Mouse (Mus musculus) MEL (cell line): ENCODE measurements around the gene Magel2. TPM values are rescaled to one million over a fixed set of nuclear protein-coding genes. Genes with fewer than 3 reads are reported as not detected.

Experiments used
- DNase-seq: peaks from one replicate; pipeline ENCODE4 v3.0.0; 2011; ENCODE audit warnings: low read depth, low spot score
- H3K27ac ChIP-seq: 2 replicates; pipeline ENCODE4 v1.5.1; 2012; ENCODE audit warnings: low read depth, mild to moderate bottlenecking, control low read depth, low read length, moderate library complexity; ENCODE audit not compliant: control insufficient read depth
- H3K27me3 ChIP-seq, 2 experiments: fragments of 150-350 bp in 1 of 2; sonication (generic) in 1 of 2; 2 replicates each; pipeline ENCODE4 v1.6.1; 2012; ENCODE audit warnings: low read length in 2 of 2, mild to moderate bottlenecking in 2 of 2, improper control_type of control experiment in 1 of 2, moderate library complexity in 1 of 2; ENCODE audit not compliant: insufficient read depth in 2 of 2, control insufficient read depth in 1 of 2
- H3K36me3 ChIP-seq, 2 experiments: 2 replicates each; pipeline ENCODE4 v1.6.1; 2012 to 2014; ENCODE audit warnings: low read length in 2 of 2, improper control_type of control experiment in 1 of 2, inconsistent platforms in 1 of 2, mild to moderate bottlenecking in 1 of 2; ENCODE audit not compliant: insufficient read depth in 2 of 2, control insufficient read depth in 1 of 2
- H3K4me1 ChIP-seq, 2 experiments: fragments of 150-350 bp in 1 of 2; sonication (generic) in 1 of 2; 2 replicates each; pipeline ENCODE4 v1.6.1; 2012; ENCODE audit warnings: low read length in 2 of 2, improper control_type of control experiment in 1 of 2, mild to moderate bottlenecking in 1 of 2; ENCODE audit not compliant: insufficient read depth in 2 of 2, control insufficient read depth in 1 of 2
- H3K4me3 ChIP-seq, 2 experiments: fragments of 150-350 bp in 1 of 2; sonication (generic) in 1 of 2; 2 replicates each; pipeline ENCODE4 v1.5.1; 2012; ENCODE audit warnings: low read depth in 2 of 2, low read length in 2 of 2, mild to moderate bottlenecking in 2 of 2, moderate library complexity in 2 of 2, control low read depth in 1 of 2, improper control_type of control experiment in 1 of 2; ENCODE audit not compliant: control insufficient read depth in 1 of 2, insufficient read depth in 1 of 2
- H3K79me2 ChIP-seq: 2 replicates; pipeline ENCODE4 v1.6.1; 2012; ENCODE audit warnings: mild to moderate bottlenecking, low read length, moderate library complexity; ENCODE audit not compliant: control insufficient read depth, poor library complexity, insufficient read depth
- H3K9ac ChIP-seq: 2 replicates; pipeline ENCODE4 v1.6.1; 2012; ENCODE audit warnings: low read depth, mild to moderate bottlenecking, control low read depth, low read length, moderate library complexity; ENCODE audit not compliant: control insufficient read depth, poor library complexity, severe bottlenecking
- H3K9me3 ChIP-seq: fragments of 150-350 bp; sonication (generic); replicated peaks from 2 replicates; pipeline ENCODE4 v1.6.1; 2012; ENCODE audit warnings: mild to moderate bottlenecking, low read length, improper control_type of control experiment, moderate library complexity; ENCODE audit not compliant: insufficient read depth
- BHLHE40 ChIP-seq: IDR thresholded peaks from 2 replicates; pipeline ENCODE4 v1.6.1; 2012; ENCODE audit warnings: low read depth, mild to moderate bottlenecking, inconsistent platforms, low read length, improper control_type of control experiment, borderline replicate concordance
- CHD1 ChIP-seq: IDR thresholded peaks from 2 replicates; pipeline ENCODE4 v1.6.1; 2012; ENCODE audit warnings: low read depth, mild to moderate bottlenecking, inconsistent platforms, low read length, improper control_type of control experiment
- CHD2 ChIP-seq: IDR thresholded peaks from 2 replicates; pipeline ENCODE4 v1.6.1; 2011; ENCODE audit warnings: low read length, improper control_type of control experiment
- CTCF ChIP-seq, 3 experiments: IDR thresholded peaks in 2 of 3; conservative IDR thresholded peaks in 1 of 3; 2 replicates each; pipeline ENCODE4 v1.5.1; 2011 to 2012; ENCODE audit warnings: low read length in 3 of 3, low read depth in 2 of 3, mild to moderate bottlenecking in 2 of 3, improper control_type of control experiment in 1 of 3, inconsistent platforms in 1 of 3, mixed read lengths in 1 of 3, moderate library complexity in 1 of 3; ENCODE audit not compliant: control insufficient read depth in 1 of 3, insufficient read depth in 1 of 3, poor library complexity in 1 of 3, severe bottlenecking in 1 of 3
- ELF1 ChIP-seq: IDR thresholded peaks from 2 replicates; pipeline ENCODE4 v1.6.1; 2014; ENCODE audit warnings: low read depth, mild to moderate bottlenecking, inconsistent platforms, low read length, improper control_type of control experiment, moderate library complexity
- EP300 ChIP-seq, 2 experiments: IDR thresholded peaks; 2 replicates each; pipeline ENCODE4 v1.6.1; 2011; ENCODE audit warnings: improper control_type of control experiment in 2 of 2, low read length in 2 of 2, low read depth in 1 of 2, mild to moderate bottlenecking in 1 of 2
- GABPA ChIP-seq: IDR thresholded peaks from 2 replicates; pipeline ENCODE4 v1.6.1; 2012; ENCODE audit warnings: low read depth, mild to moderate bottlenecking, inconsistent platforms, low read length, improper control_type of control experiment, moderate library complexity
- GATA1 ChIP-seq: IDR thresholded peaks from 2 replicates; pipeline ENCODE4 v1.6.1; 2011; ENCODE audit warnings: low read depth, low read length, improper control_type of control experiment
- HCFC1 ChIP-seq: IDR thresholded peaks from 2 replicates; pipeline ENCODE4 v1.6.1; 2012; ENCODE audit warnings: low read depth, mild to moderate bottlenecking, inconsistent platforms, low read length, improper control_type of control experiment, moderate library complexity
- JUND ChIP-seq: IDR thresholded peaks from 2 replicates; pipeline ENCODE4 v1.6.1; 2011; ENCODE audit warnings: low read depth, mild to moderate bottlenecking, improper control_type of control experiment, low read length
- MAFK ChIP-seq: IDR thresholded peaks from 2 replicates; pipeline ENCODE4 v1.6.1; 2011; ENCODE audit warnings: low read depth, mild to moderate bottlenecking, low read length, improper control_type of control experiment, borderline replicate concordance
- MAX ChIP-seq: IDR thresholded peaks from 2 replicates; pipeline ENCODE4 v1.6.1; 2011; ENCODE audit warnings: low read length, improper control_type of control experiment
- MYC ChIP-seq: IDR thresholded peaks from 2 replicates; pipeline ENCODE4 v1.6.1; 2011; ENCODE audit warnings: low read depth, mild to moderate bottlenecking, low read length, improper control_type of control experiment, moderate library complexity
- NELFE ChIP-seq: IDR thresholded peaks from 2 replicates; pipeline ENCODE4 v1.6.1; 2011; ENCODE audit warnings: low read depth, low read length, improper control_type of control experiment
- NRF1 ChIP-seq: IDR thresholded peaks from 2 replicates; pipeline ENCODE4 v1.6.1; 2014; ENCODE audit warnings: low read depth, mild to moderate bottlenecking, inconsistent platforms, low read length, improper control_type of control experiment, moderate library complexity; ENCODE audit not compliant: poor library complexity, insufficient read depth, severe bottlenecking
- POLR2AphosphoS5 ChIP-seq: IDR thresholded peaks from 2 replicates; pipeline ENCODE4 v1.6.1; 2012; ENCODE audit warnings: low read depth, borderline replicate concordance, mild to moderate bottlenecking, inconsistent platforms, low read length, moderate library complexity, mixed read lengths
- RAD21 ChIP-seq: IDR thresholded peaks from 2 replicates; pipeline ENCODE4 v1.6.1; 2011; ENCODE audit warnings: mild to moderate bottlenecking, low read depth, low read length, improper control_type of control experiment
- SIN3A ChIP-seq: IDR thresholded peaks from 2 replicates; pipeline ENCODE4 v1.6.1; 2012; ENCODE audit warnings: low read length, improper control_type of control experiment, inconsistent platforms
- TBP ChIP-seq: IDR thresholded peaks from 2 replicates; pipeline ENCODE4 v1.8.0; 2011; ENCODE audit warnings: low read depth, low read length, improper control_type of control experiment
- TCF12 ChIP-seq: IDR thresholded peaks from 2 replicates; pipeline ENCODE4 v1.6.1; 2014; ENCODE audit warnings: low read depth, mild to moderate bottlenecking, inconsistent platforms, low read length, improper control_type of control experiment, moderate library complexity
- USF1 ChIP-seq: IDR thresholded peaks from 2 replicates; pipeline ENCODE4 v1.6.1; 2014; ENCODE audit warnings: low read depth, mild to moderate bottlenecking, inconsistent platforms, low read length, improper control_type of control experiment, moderate library complexity
- USF2 ChIP-seq, 2 experiments: IDR thresholded peaks; 2 replicates each; pipeline ENCODE4 v1.6.1; 2011 to 2012; ENCODE audit warnings: improper control_type of control experiment in 2 of 2, low read length in 2 of 2, borderline replicate concordance in 1 of 2, inconsistent platforms in 1 of 2, low read depth in 1 of 2, mild to moderate bottlenecking in 1 of 2; ENCODE audit not compliant: insufficient read depth in 1 of 2
- ZNF384 ChIP-seq: IDR thresholded peaks from 2 replicates; pipeline ENCODE4 v1.6.1; 2012; ENCODE audit warnings: low read depth, mild to moderate bottlenecking, inconsistent platforms, low read length, improper control_type of control experiment
- polyA plus RNA-seq, 2 experiments: library from polyadenylated mRNA; stranded (reverse) in 1 of 2; unstranded in 1 of 2; fragments of >175 nt in 1 of 2; fragments of >200 nt in 1 of 2; gene quantifications; 2 replicates each; pipeline versions ENCODE4 v1.2.1 to v1.2.4; 2012; ENCODE audit warnings: low replicate concordance in 2 of 2, low read depth in 1 of 2; ENCODE audit not compliant: insufficient read length in 2 of 2, insufficient read depth in 1 of 2, missing spikeins in 1 of 2
- total RNA-seq: library from RNA; depleted of rRNA; stranded (reverse); fragments of 300-350 nt; gene quantifications from 2 replicates; pipeline ENCODE4 v1.2.3, GENCODE M21; 2012

Magel2 gene
- total and polyA plus RNA-seq, 3 experiments: not detected

DNA sequence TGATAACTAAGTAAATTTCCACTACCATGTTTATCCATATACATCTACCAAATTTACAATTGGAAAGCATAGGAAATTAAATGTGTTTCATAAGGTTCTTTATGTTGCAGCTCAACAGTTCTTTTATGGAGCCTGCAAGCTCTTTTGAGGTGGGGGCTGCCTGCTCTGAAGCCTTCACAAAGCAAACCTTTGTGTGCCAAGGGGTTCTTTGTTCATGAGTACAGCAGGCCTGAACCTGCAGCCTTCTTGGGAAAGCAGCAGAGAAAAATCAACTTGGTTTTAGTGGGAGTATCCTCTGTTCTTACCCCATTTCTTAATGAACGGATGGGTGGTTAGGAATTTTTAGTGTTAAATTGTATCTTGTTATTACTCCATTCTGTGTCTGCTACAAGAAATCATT is 38.4 kb downstream of the Magel2 start:
- Histone ChIP-seq H3K36me3 (no peaks in the 10 kb centered on the region), H3K4me1 (no peaks in the 10 kb centered on the region)

DNA sequence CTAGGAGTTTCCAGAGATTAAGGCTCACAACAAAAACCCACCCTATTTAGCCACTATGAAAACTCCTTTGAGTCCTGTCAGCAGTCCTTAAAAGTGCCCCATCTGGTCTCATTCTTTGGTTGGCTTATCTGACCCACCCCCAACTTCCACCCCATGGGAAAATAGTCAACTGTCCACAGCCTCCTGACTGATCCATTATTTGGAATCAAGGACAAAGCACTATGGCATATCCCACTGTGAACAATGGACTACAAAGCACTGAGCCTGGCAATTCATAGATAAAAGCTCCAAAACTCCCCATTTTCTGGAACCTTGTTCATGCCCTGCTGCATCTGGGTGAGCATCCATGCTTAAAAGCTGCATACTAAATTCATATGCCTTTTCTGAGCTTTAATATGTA is 39.4 kb downstream of the Magel2 start:
- DNase-seq: no peak
- Histone ChIP-seq H3K27ac (no peak overlapping the region), H3K4me1 (no peaks in the 10 kb centered on the region), H3K9me3 (no peaks in the 10 kb centered on the region), H3K79me2 (no peaks in the 10 kb centered on the region), H3K36me3 (no peaks in the 10 kb centered on the region), H3K4me3 (no peak overlapping the region), H3K27me3 (no peaks in the 10 kb centered on the region), H3K9ac (no peak overlapping the region)
- no peak for TF ChIP-seq USF1
- TF ChIP-seq SIN3A: no peak
- no peak for TF ChIP-seq BHLHE40
- no peak for TF ChIP-seq GATA1
- no peak for TF ChIP-seq USF2 (IDR thresholded peaks at IDR 0.05; ENCODE audit: borderline replicate concordance in 1 of 2, insufficient read depth in 1 of 2, low read depth in 1 of 2, low read length in 2 of 2)
- no peak for TF ChIP-seq CHD1
- no peak for TF ChIP-seq EP300 (IDR thresholded peaks at IDR 0.05; ENCODE audit: low read depth in 1 of 2, low read length in 2 of 2)
- no peak for TF ChIP-seq NRF1
- no peak for TF ChIP-seq MAX
- no peak for TF ChIP-seq ZNF384
- TF ChIP-seq HCFC1: no peak
- TF ChIP-seq GABPA: no peak
- TF ChIP-seq ELF1: no peak
- no peak for TF ChIP-seq MAFK
- TF ChIP-seq TBP: no peak
- no peak for TF ChIP-seq CHD2
- no peak for TF ChIP-seq MYC
- no peak for TF ChIP-seq POLR2AphosphoS5
- TF ChIP-seq CTCF (IDR thresholded peaks at IDR 0.05 in 2 of 3, conservative IDR thresholded peaks at IDR 0.05 in 1 of 3; ENCODE audit: control insufficient read depth in 1 of 3, insufficient read depth in 1 of 3, low read depth in 2 of 3, low read length in 3 of 3, poor library complexity in 1 of 3, severe bottlenecking in 1 of 3): no peak

More for the DNA sequence above, 38.4 kb downstream of the Magel2 start:
- H3K9ac ChIP-seq: no peak overlapping the region
- DNase-seq: no peak
- H3K27ac ChIP-seq: no peak overlapping the region
- H3K79me2 ChIP-seq: no peaks in the 10 kb centered on the region
- H3K4me3 ChIP-seq: no peak overlapping the region
- TF ChIP-seq HCFC1: no peak
- no peak for TF ChIP-seq SIN3A
- no peak for TF ChIP-seq TCF12
- no peak for TF ChIP-seq JUND
- TF ChIP-seq RAD21: no peak
- TF ChIP-seq USF1: no peak
- TF ChIP-seq GATA1: no peak
- no peak for TF ChIP-seq NELFE
- no peaks in the 10 kb centered on the region for H3K9me3 ChIP-seq
- no peaks in the 10 kb centered on the region for H3K27me3 ChIP-seq
